Mouse (Mus musculus) erythroblast, embryonic 14.5 days (primary cell): ENCODE measurements at regions not wholly inside any gene's neighbourhood (a gene's known extent, or its start where the extent isn't known, plus 50 kb on each side); places are given as distances from the start of the nearest gene placed in this dataset.

Source experiments
- H3K27me3 ChIP-seq: 2 replicates; pipeline ENCODE4 v1.6.1; 2012; ENCODE audit warnings: inconsistent platforms; ENCODE audit not compliant: control insufficient read depth
- H3K36me3 ChIP-seq: 2 replicates; pipeline ENCODE4 v1.6.1; 2012; ENCODE audit warnings: mild to moderate bottlenecking, inconsistent platforms; ENCODE audit not compliant: control insufficient read depth
- H3K4me1 ChIP-seq: 2 replicates; pipeline ENCODE4 v1.6.1; 2012; ENCODE audit warnings: inconsistent platforms; ENCODE audit not compliant: control insufficient read depth
- H3K4me3 ChIP-seq: replicated peaks from 2 replicates; pipeline ENCODE3; 2012; ENCODE audit warnings: moderate library complexity, mild to moderate bottlenecking, inconsistent platforms
- H3K9me3 ChIP-seq: 2 replicates; pipeline ENCODE4 v1.6.1; 2012; ENCODE audit warnings: low read length, inconsistent platforms, mixed read lengths; ENCODE audit not compliant: control insufficient read depth
- GATA1 ChIP-seq: IDR thresholded peaks from 2 replicates; pipeline ENCODE4 v1.6.1; 2012; ENCODE audit warnings: low read length, inconsistent platforms, mixed read lengths
- TAL1 ChIP-seq: IDR thresholded peaks from 3 replicates; pipeline ENCODE4 v1.6.1; 2012; ENCODE audit warnings: low read length, inconsistent platforms, mixed read lengths

- H3K9me3 ChIP-seq, result no peaks in the 10 kb centered on the region
- no peaks in the 10 kb centered on the region for H3K36me3 ChIP-seq
- no peak overlapping the region for H3K4me3 ChIP-seq
- no peaks in the 10 kb centered on the region; the same call in 1 of the 2 replicates for H3K27me3 ChIP-seq
- H3K4me1 ChIP-seq, result no peaks in the 10 kb centered on the region
- TF ChIP-seq TAL1, result no peak
- TF ChIP-seq GATA1, result no peak
Measured at GRCm38 (mm10) chr17:84008035-84008681, 160.4 kb upstream of the Haao start.

GRCm38 (mm10) chr17:84006748-84007147 lies 159.0 kb upstream of the Haao start:
- TF ChIP-seq TAL1, result no peak
- TF ChIP-seq GATA1, result no peak
- Histone ChIP-seq H3K36me3 (no peaks in the 10 kb centered on the region), H3K4me1 (no peaks in the 10 kb centered on the region), H3K4me3 (no peak overlapping the region), H3K9me3 (no peaks in the 10 kb centered on the region), H3K27me3 (no peaks in the 10 kb centered on the region; the same call in 1 of the 2 replicates)

- H3K9me3 ChIP-seq, result no peaks in the 10 kb centered on the region
- no peaks in the 10 kb centered on the region for H3K36me3 ChIP-seq
- no peak for TF ChIP-seq TAL1
- no peak for TF ChIP-seq GATA1
- no peaks in the 10 kb centered on the region for H3K4me1 ChIP-seq
- H3K27me3 ChIP-seq, result no peaks in the 10 kb centered on the region; the same call in 1 of the 2 replicates
- H3K4me3 ChIP-seq, result no peak overlapping the region
Measured at GRCm38 (mm10) chr17:84004237-84004636, 156.5 kb upstream of the Haao start.

GRCm38 (mm10) chr17:84003489-84004234 lies 155.9 kb upstream of the Haao start:
- Histone ChIP-seq H3K4me1 (no peaks in the 10 kb centered on the region), H3K4me3 (no peak overlapping the region)
- TF ChIP-seq GATA1 (no peak), TAL1 (no peak)

GRCm38 (mm10) chr17:84002939-84003338 lies 155.2 kb upstream of the Haao start:
- no peaks in the 10 kb centered on the region; the same call in 1 of the 2 replicates for H3K27me3 ChIP-seq
- TF ChIP-seq GATA1 (no peak), TAL1 (no peak)
- no peaks in the 10 kb centered on the region for H3K9me3 ChIP-seq
- H3K36me3 ChIP-seq, result no peaks in the 10 kb centered on the region
- peaks cover 3% of the 10 kb centered on the region; the same call in 1 of the 2 replicates for H3K4me1 ChIP-seq
- H3K4me3 ChIP-seq, result no peak overlapping the region

More at GRCm38 (mm10) chr17:84003489-84004234, 155.9 kb upstream of the Haao start:
- Histone ChIP-seq H3K27me3 (no peaks in the 10 kb centered on the region; the same call in 1 of the 2 replicates), H3K36me3 (no peaks in the 10 kb centered on the region), H3K9me3 (no peaks in the 10 kb centered on the region)

- peaks cover 3% of the 10 kb centered on the region; the same call in 1 of the 2 replicates for H3K4me1 ChIP-seq
- no peak overlapping the region for H3K4me3 ChIP-seq
- H3K9me3 ChIP-seq, result no peaks in the 10 kb centered on the region
- H3K27me3 ChIP-seq, result no peaks in the 10 kb centered on the region; the same call in 1 of the 2 replicates
- TF ChIP-seq TAL1 (no peak), GATA1 (no peak)
- no peaks in the 10 kb centered on the region for H3K36me3 ChIP-seq
Measured at GRCm38 (mm10) chr17:84002327-84002726, 154.6 kb upstream of the Haao start.

GRCm38 (mm10) chr17:84000115-84000514 lies 152.4 kb upstream of the Haao start:
- Histone ChIP-seq H3K4me1 (peaks cover 3% of the 10 kb centered on the region; the same call in 1 of the 2 replicates), H3K36me3 (no peaks in the 10 kb centered on the region), H3K27me3 (no peaks in the 10 kb centered on the region; the same call in 1 of the 2 replicates), H3K4me3 (no peak overlapping the region), H3K9me3 (no peaks in the 10 kb centered on the region)
- TF ChIP-seq TAL1 (no peak), GATA1 (no peak)

- H3K36me3 ChIP-seq, result no peaks in the 10 kb centered on the region
- TF ChIP-seq GATA1 (no peak), TAL1 (no peak)
- no peak overlapping the region for H3K4me3 ChIP-seq
- H3K4me1 ChIP-seq, result peaks cover 3% of the 10 kb centered on the region; the same call in 1 of the 2 replicates
- no peaks in the 10 kb centered on the region for H3K9me3 ChIP-seq
- no peaks in the 10 kb centered on the region; the same call in 1 of the 2 replicates for H3K27me3 ChIP-seq
Measured at GRCm38 (mm10) chr17:83998972-83999545, 151.3 kb upstream of the Haao start.

- no peaks in the 10 kb centered on the region for H3K9me3 ChIP-seq
- peaks cover 3% of the 10 kb centered on the region; the same call in 1 of the 2 replicates for H3K4me1 ChIP-seq
- no peak overlapping the region for H3K4me3 ChIP-seq
- H3K27me3 ChIP-seq, result no peaks in the 10 kb centered on the region
- TF ChIP-seq GATA1, result no peak
- no peak for TF ChIP-seq TAL1
- H3K36me3 ChIP-seq, result no peaks in the 10 kb centered on the region
Measured at GRCm38 (mm10) chr17:83998341-83998740, 150.6 kb upstream of the Haao start.
